Mouse (Mus musculus) forebrain, embryonic 14.5 days (tissue): ENCODE measurements around the gene Trpm1. TPM values are rescaled to one million over a fixed set of nuclear protein-coding genes. Genes with fewer than 3 reads are reported as not detected.

Source experiments
- ATAC-seq: fragments of 200-750 bp; cut with Nextera tagmentation; 2 replicates; pipeline ENCODE4 v1.8.0; 2017; ENCODE audit warnings: mild to moderate bottlenecking, moderate library complexity
- DNase-seq: peaks from one replicate; pipeline ENCODE4 v3.0.0-alpha.2; 2015; ENCODE audit warnings: low spot score
- H3K27ac ChIP-seq: fragments of 300-500 bp; sonication (generic); 2 replicates; pipeline ENCODE4 v1.5.1; 2014; ENCODE audit warnings: low read depth, mild to moderate bottlenecking, control low read depth, low read length, moderate library complexity
- H3K27me3 ChIP-seq: fragments of 300-500 bp; sonication (generic); replicated peaks from 2 replicates; pipeline ENCODE4 v1.6.1; 2014; ENCODE audit warnings: low read length, control low read depth, mixed read lengths; ENCODE audit not compliant: control insufficient read depth, insufficient read depth
- H3K36me3 ChIP-seq: fragments of 300-500 bp; sonication (generic); 2 replicates; pipeline ENCODE4 v1.6.1; 2014; ENCODE audit warnings: low read length, control low read depth; ENCODE audit not compliant: control insufficient read depth, insufficient read depth
- H3K4me1 ChIP-seq: fragments of 300-500 bp; sonication (generic); 2 replicates; pipeline ENCODE4 v1.6.1; 2014; ENCODE audit warnings: antibody characterized with exemption, low read length, control low read depth; ENCODE audit not compliant: control insufficient read depth, insufficient read depth
- H3K4me2 ChIP-seq: fragments of 300-500 bp; sonication (generic); 2 replicates; pipeline ENCODE4 v1.6.1; 2014; ENCODE audit warnings: mild to moderate bottlenecking, control low read depth, low read length
- H3K4me3 ChIP-seq: fragments of 300-500 bp; sonication (generic); 2 replicates; pipeline ENCODE4 v1.5.1; 2014; ENCODE audit warnings: low read depth, low read length, control low read depth
- H3K9ac ChIP-seq: fragments of 300-500 bp; sonication (generic); 2 replicates; pipeline ENCODE4 v1.6.1; 2014; ENCODE audit warnings: mild to moderate bottlenecking, low read length, control low read depth, moderate library complexity
- H3K9me3 ChIP-seq: fragments of 300-500 bp; sonication (generic); replicated peaks from 2 replicates; pipeline ENCODE4 v1.6.1; 2016; ENCODE audit warnings: low read length, control low read depth, mixed read lengths; ENCODE audit not compliant: control insufficient read depth
- WGBS: fragments of 180-500 bp; shearing (Covaris S2); extraction: QIAGEN DNeasy Blood & Tissue Kit; methylation state at CpG from one replicate; pipeline ENCODE4 v1.1.7; 2014; 5-methylcytosine and 5-hydroxymethylcytosine counted together
- polyA plus RNA-seq: library from polyadenylated mRNA; unstranded; fragments of >200 nt; fragmentation: Nextera tagmentation; extraction: Ambion mirVana; gene quantifications from 2 replicates; pipeline ENCODE4 v1.2.1, GENCODE M21; 2014

Trpm1 gene
- polyA plus RNA-seq, 1 experiment from 2014 or later, result 0.11 TPM

DNA sequence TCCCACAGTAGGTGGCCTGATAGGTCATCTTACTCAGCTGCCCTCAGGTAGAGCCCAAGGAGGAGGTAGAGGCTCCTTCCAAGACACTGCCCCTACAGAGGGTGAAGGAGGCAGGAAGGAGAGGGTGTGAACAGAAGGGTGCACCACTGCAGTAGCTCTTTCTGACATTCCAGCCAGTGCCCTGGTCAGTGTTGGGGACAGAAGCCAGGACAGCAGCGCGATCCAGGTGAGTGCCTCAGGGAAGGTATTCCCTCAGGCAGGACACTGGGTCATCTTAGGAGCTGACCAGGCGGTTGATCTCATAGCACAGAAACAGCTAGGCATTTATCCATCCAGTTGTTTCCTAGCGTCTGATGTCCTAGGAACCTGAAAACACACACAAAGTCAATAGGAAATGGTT is 1.6 kb downstream of the Trpm1 start:
- Histone ChIP-seq H3K27me3 (no peaks in the 10 kb centered on the region), H3K9me3 (no peaks in the 10 kb centered on the region), H3K9ac (0 out of 2 replicates have a peak overlapping the region, but pooled peaks have one; percentile 25), H3K36me3 (no peaks in the 10 kb centered on the region), H3K4me1 (peaks cover 4% of the 10 kb centered on the region; the same call in 1 of the 2 replicates), H3K27ac (no peak overlapping the region), H3K4me2 (peak overlapping the region; percentile 33), H3K4me3 (no peak overlapping the region)
- 64% methylated on average over 4 of the region's 4 CpGs for WGBS
- DNase-seq (no peak), ATAC-seq (0 out of 2 replicates have a peak, but pooled peaks have one; percentile 16)

DNA sequence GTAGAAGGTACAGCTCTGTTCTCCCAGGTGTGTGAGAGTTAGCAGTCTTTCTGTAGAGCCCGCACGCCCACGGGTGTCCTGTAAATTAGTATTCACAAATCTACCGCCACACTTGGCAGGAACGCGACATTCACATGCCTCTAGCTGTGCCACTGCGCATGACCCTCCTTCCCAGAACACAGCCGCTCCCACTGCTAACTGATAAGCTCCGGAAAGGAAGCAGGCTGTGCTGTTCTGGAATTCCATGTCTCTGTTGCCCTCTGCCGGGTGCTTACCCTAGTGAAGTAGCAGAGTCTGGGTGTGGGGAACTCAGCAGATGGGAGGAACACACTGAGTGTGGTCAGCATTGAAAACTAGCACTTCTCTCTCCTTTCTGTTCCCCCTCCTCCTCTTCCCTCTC is 2.1 kb downstream of the Trpm1 start:
- no peak overlapping the region for H3K4me3 ChIP-seq
- H3K27me3 ChIP-seq, result no peaks in the 10 kb centered on the region
- H3K9me3 ChIP-seq, result no peaks in the 10 kb centered on the region
- H3K27ac ChIP-seq, result no peak overlapping the region
- H3K4me2 ChIP-seq, result peak overlapping the region; percentile 33
- peaks cover 4% of the 10 kb centered on the region; the same call in 1 of the 2 replicates for H3K4me1 ChIP-seq
- WGBS, result 9% methylated on average over 10 of the region's 10 CpGs
- ATAC-seq (peak; percentile 91), DNase-seq (peak; percentile 89)
- no peaks in the 10 kb centered on the region for H3K36me3 ChIP-seq
- H3K9ac ChIP-seq, result 0 out of 2 replicates have a peak overlapping the region, but pooled peaks have one; percentile 25

DNA sequence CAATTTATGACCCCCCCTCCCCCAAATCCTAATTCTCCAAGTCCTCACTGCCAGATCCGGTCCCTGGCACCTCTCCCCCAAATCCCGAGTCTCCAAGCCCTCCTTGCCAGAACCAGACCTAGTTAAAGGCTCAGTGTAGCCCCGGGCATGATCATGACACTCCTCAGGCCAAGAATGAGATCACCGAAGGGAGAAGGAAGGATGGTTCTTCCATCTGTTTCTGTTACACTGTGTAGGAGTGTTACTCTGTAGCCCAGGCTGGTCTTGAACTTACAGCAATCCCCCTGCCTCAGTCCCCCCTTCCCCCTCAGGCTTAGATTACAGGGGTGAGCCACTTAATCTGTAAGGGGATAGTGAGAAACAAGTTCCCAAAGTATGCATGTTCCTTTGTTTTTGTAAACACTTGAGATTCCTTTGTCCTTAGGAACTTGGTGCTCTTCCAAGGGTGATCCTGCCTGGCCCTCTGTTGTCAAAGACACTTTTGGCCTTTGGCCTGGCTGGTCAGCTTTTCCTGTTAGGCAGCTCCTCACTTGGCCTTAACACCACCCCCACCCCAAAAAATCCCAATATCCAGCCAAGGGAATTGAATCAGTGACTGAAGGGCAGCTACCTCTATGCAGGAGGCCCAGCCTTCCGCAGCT is 2.8 kb downstream of the Trpm1 start:
- peak; percentile 32 for DNase-seq
- peak; percentile 36; the same call in 1 of the 2 replicates for ATAC-seq
- H3K9me3 ChIP-seq, result no peaks in the 10 kb centered on the region
- H3K4me2 ChIP-seq, result no peak overlapping the region
- no peak overlapping the region for H3K4me3 ChIP-seq
- 70% methylated on average over 5 of the region's 5 CpGs for WGBS
- H3K27me3 ChIP-seq, result no peaks in the 10 kb centered on the region
- H3K9ac ChIP-seq, result no peak overlapping the region
- no peaks in the 10 kb centered on the region for H3K36me3 ChIP-seq
- H3K4me1 ChIP-seq, result peaks cover 4% of the 10 kb centered on the region; the same call in 1 of the 2 replicates
- H3K27ac ChIP-seq, result no peak overlapping the region

DNA sequence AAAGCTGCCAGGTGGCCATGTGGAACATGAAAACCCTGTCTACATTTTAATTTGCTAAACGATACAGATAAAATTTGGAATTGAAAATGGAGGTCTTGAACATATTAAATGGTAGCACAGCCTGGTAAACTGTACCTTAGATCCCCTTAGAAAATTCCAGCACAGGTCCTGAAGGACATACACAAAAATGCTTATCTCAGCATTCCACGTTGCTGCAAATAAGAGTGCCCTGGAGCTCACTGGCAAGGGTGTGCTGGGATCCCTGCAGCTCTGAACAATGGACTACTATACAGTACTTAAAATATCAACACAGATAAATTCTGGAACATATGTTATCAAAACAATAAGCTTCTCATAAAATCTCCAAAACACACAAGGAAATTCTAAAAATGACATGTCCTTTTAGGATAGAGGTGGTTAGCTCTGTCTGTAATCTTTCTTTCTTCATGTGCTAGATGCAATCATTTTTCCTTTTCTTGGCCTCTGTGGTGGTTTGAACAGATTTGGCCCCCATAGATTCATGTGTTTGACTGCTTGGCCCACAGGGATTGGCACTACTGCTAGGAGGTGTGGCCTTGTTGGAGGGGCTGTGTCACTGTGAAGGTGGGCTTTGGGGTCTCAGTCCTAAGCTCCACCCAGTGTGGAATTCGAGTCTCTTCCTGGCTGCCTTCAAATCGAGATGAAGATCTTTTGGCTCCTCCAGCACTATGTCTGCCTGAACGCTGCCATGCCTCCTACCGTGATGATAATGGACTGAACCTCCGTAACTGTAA is 3.5 kb downstream of the Trpm1 start:
- H3K4me3 ChIP-seq, result no peak overlapping the region
- ATAC-seq (no peak), DNase-seq (no peak)
- H3K27ac ChIP-seq, result no peak overlapping the region
- H3K9me3 ChIP-seq, result no peaks in the 10 kb centered on the region
- H3K4me2 ChIP-seq, result no peak overlapping the region
- 69% methylated on average over 7 of the region's 7 CpGs for WGBS
- H3K27me3 ChIP-seq, result no peaks in the 10 kb centered on the region
- peaks cover 4% of the 10 kb centered on the region; the same call in 1 of the 2 replicates for H3K4me1 ChIP-seq
- H3K9ac ChIP-seq, result no peak overlapping the region
- H3K36me3 ChIP-seq, result no peaks in the 10 kb centered on the region

DNA sequence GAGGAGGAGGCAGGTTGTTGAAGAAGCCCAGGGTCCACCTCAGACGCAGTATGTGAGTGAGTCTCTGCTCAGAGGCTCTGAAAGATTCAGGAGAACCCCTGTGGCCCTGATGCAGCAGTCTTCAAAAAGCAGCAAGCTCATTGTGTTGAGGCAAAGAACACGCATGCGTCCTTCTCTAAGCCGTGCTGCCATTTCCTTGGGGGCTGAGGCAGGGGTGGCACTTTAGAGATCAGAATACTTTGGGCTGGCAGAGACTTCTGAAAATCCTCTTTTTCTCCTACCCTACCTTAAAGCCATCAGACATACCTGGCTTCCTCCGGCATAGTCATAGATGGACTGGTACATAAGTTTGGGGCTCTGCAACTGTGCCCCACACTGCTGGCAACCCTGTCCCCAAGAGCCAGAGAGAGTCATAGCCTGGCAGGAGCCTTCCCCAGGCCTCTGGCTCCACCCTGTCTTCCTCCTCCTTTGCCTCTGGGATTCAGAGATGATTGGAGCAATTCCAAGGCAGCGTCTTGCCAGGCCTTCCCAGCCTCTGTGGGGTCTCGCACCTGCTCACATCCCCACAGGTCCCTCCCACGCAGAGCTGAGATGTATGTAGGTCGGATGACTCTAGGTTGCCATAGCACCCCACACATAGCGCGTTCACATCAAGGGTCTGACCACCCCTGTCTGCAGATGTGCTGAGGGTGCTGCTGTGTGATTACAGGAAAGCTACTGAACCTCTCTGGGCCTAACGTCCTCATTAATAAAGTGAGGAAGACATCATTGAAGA is 4.8 kb downstream of the Trpm1 start:
- no peaks in the 10 kb centered on the region for H3K36me3 ChIP-seq
- H3K4me1 ChIP-seq, result peaks cover 4% of the 10 kb centered on the region; the same call in 1 of the 2 replicates
- WGBS, result 67% methylated on average over 12 of the region's 12 CpGs
- H3K27me3 ChIP-seq, result no peaks in the 10 kb centered on the region
- no peak overlapping the region for H3K27ac ChIP-seq
- H3K9ac ChIP-seq, result no peak overlapping the region
- DNase-seq (peak; percentile 36), ATAC-seq (no peak)
- H3K4me3 ChIP-seq, result no peak overlapping the region
- no peak overlapping the region for H3K4me2 ChIP-seq
- no peaks in the 10 kb centered on the region for H3K9me3 ChIP-seq

DNA sequence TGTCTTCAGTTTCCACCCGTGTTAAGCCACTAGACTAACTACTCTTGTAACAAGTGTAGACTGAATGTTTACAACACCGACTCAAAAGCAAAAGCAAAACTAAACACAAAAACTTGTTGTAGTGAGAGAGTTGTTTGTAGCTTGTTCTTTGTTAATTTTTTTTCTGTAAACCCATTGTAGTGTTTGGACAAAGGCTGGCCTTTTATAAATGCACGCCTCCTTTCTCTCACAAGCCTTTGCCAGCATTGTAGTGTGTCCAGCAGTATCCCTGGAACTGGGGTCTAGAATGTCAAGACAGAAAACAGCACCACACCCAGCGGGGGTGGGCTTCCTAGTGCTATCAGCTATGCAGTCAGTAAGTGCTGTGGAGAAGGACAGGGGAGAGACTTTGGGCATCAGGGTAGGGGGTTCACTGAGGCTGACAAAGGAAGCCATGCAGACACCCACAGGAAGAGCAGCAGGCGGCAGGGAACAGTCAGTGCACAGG is 5.5 kb downstream of the Trpm1 start:
- peaks cover 4% of the 10 kb centered on the region; the same call in 1 of the 2 replicates for H3K4me1 ChIP-seq
- ATAC-seq (no peak), DNase-seq (no peak)
- H3K36me3 ChIP-seq, result no peaks in the 10 kb centered on the region
- H3K27ac ChIP-seq, result no peak overlapping the region
- no peaks in the 10 kb centered on the region for H3K27me3 ChIP-seq
- no peak overlapping the region for H3K4me3 ChIP-seq
- WGBS, result 46% methylated on average over 5 of the region's 5 CpGs
- H3K4me2 ChIP-seq, result no peak overlapping the region
- H3K9me3 ChIP-seq, result no peaks in the 10 kb centered on the region
- no peak overlapping the region for H3K9ac ChIP-seq

DNA sequence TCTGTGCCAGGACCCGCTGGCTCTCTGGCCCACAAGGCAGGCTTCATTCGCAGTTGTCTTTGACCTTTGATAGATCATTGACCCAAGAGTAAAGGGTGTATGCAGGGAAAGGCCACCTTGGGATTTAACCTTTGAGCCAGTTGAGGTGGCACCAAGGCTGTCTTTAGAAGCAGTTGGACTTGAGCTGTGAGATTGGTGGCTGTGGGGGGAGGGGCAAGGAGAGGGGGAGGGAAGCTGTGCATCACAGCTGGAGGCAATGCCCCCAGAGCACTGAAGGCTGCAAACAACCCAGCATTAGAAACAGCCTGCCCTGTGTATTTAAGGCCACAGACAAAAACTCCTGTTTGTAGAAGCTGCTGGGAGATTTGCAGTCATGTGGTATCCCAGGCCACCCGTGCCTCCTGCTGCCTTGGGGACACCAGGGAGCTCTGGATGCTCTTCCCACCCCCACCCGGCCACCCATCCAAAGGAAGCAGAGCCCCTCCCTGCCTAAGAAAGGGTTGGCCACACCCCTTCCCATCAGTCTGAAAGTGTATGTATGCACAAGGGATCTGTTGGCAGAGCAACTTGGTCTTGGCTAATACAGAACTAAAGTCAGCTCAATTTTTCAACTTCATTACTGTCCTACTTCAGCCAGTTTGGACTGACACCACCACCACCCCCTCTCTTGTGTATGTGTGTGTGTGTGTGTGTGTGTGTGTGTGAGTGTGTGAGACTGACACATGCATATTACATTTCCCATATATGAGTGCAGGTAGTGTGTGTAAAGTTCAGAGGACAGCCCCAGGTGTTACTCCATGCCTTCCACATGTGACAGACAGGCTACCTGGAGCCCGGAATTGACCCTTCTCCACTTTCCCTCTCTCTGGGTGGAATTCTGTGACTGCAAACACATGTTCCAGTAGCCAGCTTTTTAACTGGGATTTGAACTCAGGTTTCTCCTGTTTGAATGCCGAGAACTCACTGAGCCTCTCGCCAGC is 6.3 kb downstream of the Trpm1 start:
- DNase-seq (no peak), ATAC-seq (no peak)
- Histone ChIP-seq H3K4me1 (peaks cover 4% of the 10 kb centered on the region; the same call in 1 of the 2 replicates), H3K4me3 (no peak overlapping the region), H3K27ac (no peak overlapping the region), H3K9ac (no peak overlapping the region), H3K4me2 (no peak overlapping the region), H3K27me3 (no peaks in the 10 kb centered on the region), H3K36me3 (no peaks in the 10 kb centered on the region), H3K9me3 (no peaks in the 10 kb centered on the region)
- WGBS, result 59% methylated on average over 7 of the region's 7 CpGs
